Mouse (Mus musculus) heart, adult 2 months (tissue): ENCODE measurements around the gene Ddx23.

Experiments
- CTCF ChIP-seq: fragments of 200-600 bp; IDR thresholded peaks from 2 replicates; pipeline ENCODE4 v1.8.1; 2022; ENCODE audit warnings: antibody characterized with exemption, mild to moderate bottlenecking, moderate library complexity
- EP300 ChIP-seq: fragments of 200-500 bp; IDR thresholded peaks from 2 replicates; pipeline ENCODE4 v1.6.1; 2011; ENCODE audit warnings: low read depth, low read length, control low read depth; ENCODE audit not compliant: insufficient read depth

DNA sequence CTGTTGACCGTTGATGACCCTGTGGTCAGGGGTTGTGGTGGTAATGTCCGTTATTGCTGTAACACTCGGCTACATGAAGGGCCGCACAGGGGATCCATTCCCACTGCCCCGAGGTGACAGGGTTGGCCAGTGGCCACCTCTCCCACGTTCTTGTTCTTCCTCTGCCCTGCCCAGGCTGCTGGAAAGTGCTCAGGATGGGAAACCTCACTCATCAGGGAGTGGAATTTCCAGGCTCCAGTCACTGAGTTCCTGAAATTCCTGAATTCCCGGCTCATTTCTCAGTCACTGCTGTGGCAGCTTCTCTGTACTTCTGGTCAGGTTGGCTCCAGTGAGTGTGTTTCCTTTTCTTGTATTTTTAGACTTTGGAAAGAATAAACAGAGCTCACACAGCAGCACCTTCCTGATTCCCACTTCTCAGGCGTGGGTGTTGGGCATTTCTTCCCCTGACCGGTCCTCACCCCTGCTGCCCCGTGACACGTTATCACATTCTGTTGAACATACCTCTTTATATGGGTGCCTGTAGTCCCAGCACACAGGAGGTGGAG, 29.5 kb upstream of the Ddx23 start:
- TF ChIP-seq CTCF (no peak), EP300 (peak; percentile 65; the same call in 1 of the 2 replicates)
